Mouse (Mus musculus): Measurements from ENCODE around the gene Ifit2. TPM values are rescaled to one million over a fixed set of nuclear protein-coding genes. Genes with fewer than 3 reads are reported as not detected.
A peak's percentile ranks its signal among the peaks of the same experiment; 100 is the strongest.

The Ifit2 gene
- 1 to 10 TPM in 1 of 2 experiments, under 1 TPM in 1; 0.99 to 1.3 TPM for total RNA-seq (2021)
- long read RNA-seq, experiment 1, partial matches to known transcripts: 2 of 3 reads
- long read RNA-seq, experiment 1, other reads (novel, unspliced or antisense): 0 of 3 reads
- long read RNA-seq, experiment 2: 0 reads

DNA sequence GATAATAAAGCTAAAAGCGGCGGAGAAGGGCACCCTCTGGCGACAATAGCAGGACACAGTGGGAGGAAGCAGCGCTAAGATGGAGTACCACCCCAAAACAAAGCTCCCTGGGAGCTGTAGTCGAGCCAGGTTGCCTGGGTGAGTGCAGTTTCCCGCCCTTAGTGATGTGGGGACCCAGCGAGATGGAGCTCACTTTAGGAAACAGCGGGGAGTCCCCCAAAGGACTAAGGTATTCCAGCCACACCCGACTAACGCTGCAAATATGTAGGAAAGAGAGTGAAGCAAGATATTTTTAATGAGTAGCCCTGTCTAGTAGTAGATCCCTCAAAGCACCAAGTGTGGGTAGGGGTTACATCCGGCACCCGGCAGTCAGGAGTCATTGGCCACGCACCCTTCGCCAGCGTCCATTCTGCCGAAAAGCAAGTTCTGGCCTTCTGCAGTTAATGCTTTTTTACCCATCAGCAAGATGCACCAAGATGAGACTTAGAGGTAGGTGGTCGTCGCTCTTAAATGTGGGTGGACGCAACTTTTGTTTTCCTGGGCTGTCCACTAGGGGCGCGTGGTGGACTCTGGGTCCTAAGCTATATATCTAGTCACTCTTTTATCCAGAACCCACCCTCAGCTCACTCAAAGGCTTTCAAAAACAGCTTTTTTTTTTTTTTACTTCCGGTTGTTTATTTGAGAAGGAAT, at the start of gene Ifit2:
Gene Ifit2 (plus strand): TSS at position 161 of the 690 bp plus-strand sequence.
- peak within 1 kb of the TSS; percentile 83 for H3K27ac ChIP-seq
- TF ChIP-seq CTCF (IDR thresholded peaks at IDR 0.05): peak; percentile 60
- intact Hi-C loops (cut with DNase I): loop anchor here (5.0 kb wide), 1 partner anchor 37 kb away; no protein-coding TSS in a partner anchor
- peak within 1 kb of the TSS; percentile 78 for H3K4me3 ChIP-seq
- peak; percentile 75 for DNase-seq

DNA sequence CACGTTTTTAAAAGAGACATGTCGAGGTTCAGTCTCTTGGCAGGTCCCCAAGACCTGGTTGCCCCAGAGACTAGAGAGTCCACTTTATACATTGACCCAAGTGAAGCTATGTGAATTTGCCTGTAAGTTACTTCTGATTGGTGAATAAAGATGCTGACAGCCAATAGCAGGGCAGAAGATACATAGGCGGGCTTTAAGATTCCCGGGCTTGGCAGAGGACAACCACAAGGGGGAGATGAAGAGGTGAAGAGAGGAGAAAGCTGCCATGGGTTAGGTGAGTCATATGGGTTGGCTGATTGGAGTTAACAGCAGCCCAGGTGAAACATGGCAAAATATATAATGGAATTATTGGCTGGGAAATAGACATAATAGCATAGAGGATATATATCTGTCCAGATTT, 49.7 kb upstream of the Ifit2 start:
- H3K4me3 ChIP-seq: no peak overlapping the region
- DNase-seq: peak; percentile 64
- H3K27ac ChIP-seq: no peak overlapping the region
- intact Hi-C loops (cut with DNase I): no loop called here
- peak; percentile 68 for TF ChIP-seq CTCF (IDR thresholded peaks at IDR 0.05)

DNA sequence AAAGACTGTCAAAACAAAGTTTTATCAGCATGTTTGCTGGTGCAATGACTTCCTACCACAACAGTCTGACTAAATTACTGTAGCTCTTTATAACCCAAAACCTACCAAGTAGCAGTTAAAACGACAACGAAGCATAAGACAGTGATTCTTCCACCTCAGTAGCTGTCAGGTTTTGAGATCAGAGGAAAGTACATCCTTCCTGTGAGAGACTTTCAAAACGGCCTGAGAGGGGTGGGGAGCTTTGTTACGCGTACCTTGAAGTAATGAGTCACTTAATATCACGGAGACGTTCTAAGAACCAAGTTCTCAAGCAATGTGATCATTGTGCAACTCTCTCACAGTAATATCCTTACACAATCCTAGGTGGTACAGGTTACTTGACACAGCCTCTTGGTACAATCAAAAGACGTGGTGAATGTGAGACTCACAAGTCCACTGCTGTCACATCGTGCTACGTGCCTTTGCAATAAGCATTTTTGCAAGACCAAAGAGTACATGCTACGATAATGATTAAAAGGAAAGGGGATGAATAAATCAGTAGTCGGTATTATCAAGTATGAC, 45.3 kb upstream of the Ifit2 start:
- TF ChIP-seq CTCF (IDR thresholded peaks at IDR 0.05): no peak
- DNase-seq: no peak
- no peak overlapping the region for H3K4me3 ChIP-seq
- intact Hi-C loops (cut with DNase I): no loop called here
- H3K27ac ChIP-seq: no peak overlapping the region

DNA sequence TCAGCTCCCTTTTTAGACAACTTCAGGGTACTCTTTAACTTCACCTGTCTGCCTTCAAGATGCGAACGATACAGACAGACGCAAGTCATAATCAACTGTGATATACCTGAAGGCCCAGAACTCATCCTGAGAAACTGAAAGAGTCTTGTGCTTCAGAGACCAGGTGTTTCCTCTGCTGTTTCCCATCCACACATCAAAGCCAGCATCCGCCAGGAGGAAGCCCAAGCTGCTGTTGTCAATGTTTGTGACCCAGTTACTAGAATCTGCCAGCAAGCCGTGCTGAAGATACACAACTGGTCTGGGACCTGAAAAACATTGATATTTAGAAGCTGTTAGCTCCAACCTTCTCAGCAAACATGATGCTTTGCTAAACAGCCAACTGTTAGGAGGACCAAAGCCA, 39.8 kb upstream of the Ifit2 start:
- DNase-seq: no peak
- H3K4me3 ChIP-seq: no peak overlapping the region
- no peak for TF ChIP-seq CTCF (IDR thresholded peaks at IDR 0.05)
- intact Hi-C loops (cut with DNase I): no loop called here
- no peak overlapping the region for H3K27ac ChIP-seq

DNA sequence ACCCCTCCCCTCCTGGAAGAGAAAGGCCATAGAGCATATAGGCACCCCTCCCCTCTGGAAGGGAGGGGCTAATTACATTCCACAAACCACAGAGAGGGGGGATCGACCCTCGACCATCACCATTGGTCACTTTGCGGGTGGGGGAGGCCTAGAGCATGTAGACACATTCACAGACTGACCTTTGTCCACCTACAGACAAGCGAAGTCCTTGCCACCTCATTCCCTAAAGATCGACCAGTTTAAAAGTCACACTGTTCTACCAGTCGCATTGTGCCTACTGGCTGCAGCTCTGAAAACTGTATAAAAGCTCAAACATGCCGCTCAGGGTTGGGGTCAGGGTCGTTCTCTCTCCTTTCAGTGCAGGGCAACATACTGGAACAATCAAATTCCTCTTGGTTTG, 39.0 kb upstream of the Ifit2 start:
- intact Hi-C loops (cut with DNase I): no loop called here
- no peak for TF ChIP-seq CTCF (IDR thresholded peaks at IDR 0.05)
- H3K27ac ChIP-seq: peak overlapping the region; percentile 16; the same call in 1 of the 2 replicates
- no peak overlapping the region for H3K4me3 ChIP-seq
- no peak for DNase-seq

DNA sequence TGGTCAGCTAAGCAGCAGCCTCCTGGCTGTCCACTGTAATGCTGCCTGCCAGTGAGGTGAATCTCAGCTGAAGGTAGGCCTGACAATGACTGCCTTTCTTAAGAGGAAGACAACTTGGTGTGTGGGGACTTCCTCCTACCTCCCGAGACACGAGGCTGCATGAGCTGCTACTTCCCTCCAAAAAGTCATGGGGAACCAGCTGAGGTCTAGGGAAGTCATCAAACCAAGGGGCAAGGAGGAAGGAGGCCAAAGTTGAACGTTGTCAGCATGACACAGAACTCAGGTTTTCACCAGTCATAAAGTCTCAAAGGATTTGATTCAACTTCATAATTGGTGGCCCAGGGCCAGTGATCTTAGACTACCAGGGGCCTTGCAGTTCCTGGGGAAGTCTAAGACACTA, 34.8 kb upstream of the Ifit2 start:
- no peak for TF ChIP-seq CTCF (IDR thresholded peaks at IDR 0.05)
- intact Hi-C loops (cut with DNase I): no loop called here
- no peak for DNase-seq
- H3K27ac ChIP-seq: no peak overlapping the region; the same call in 1 of the 2 replicates
- no peak overlapping the region for H3K4me3 ChIP-seq

DNA sequence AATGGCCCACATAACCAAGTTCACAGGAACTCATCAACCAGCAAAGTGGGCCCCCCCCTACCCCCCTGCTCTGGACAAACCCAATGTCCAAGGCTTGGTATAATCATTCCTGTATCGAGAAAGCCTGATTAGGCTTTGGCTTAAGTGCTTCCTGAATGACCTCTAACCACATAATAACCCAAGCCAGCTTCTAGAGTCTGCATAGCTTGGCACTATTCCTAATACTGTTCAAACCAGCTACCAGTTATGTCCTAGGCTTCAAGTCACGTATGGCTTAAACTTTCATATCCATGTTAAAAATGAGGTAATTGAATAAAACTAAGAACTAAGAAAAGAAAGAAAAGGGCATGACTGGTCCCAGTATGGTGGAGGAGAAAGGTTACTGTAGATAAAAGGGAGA, 34.1 kb upstream of the Ifit2 start:
- Histone ChIP-seq H3K27ac (peak overlapping the region; percentile 24; the same call in 1 of the 2 replicates), H3K4me3 (no peak overlapping the region)
- TF ChIP-seq CTCF (IDR thresholded peaks at IDR 0.05): no peak
- intact Hi-C loops (cut with DNase I): no loop called here
- DNase-seq: no peak

DNA sequence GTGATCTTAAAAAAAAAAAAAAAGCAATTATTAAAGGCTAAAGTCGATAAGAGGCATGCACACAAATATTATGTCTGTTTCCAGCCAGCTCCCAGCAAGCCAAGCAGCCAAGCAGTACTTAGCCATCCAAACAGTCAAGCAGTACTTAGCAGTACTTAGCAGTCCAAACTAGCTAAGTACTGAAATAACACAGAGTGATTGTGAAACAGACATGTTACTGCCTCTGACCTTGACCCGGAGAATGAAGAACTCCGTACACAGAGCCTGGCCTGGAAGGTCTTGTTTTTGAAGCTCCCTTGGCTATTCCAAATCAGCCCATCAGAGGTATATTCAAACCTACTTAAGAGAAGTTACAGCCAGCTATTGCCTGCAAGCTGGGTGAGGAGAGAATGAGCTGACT, 33.3 kb upstream of the Ifit2 start:
- no peak for TF ChIP-seq CTCF (IDR thresholded peaks at IDR 0.05)
- intact Hi-C loops (cut with DNase I): no loop called here
- Histone ChIP-seq H3K4me3 (no peak overlapping the region), H3K27ac (no peak overlapping the region)
- DNase-seq: no peak

DNA sequence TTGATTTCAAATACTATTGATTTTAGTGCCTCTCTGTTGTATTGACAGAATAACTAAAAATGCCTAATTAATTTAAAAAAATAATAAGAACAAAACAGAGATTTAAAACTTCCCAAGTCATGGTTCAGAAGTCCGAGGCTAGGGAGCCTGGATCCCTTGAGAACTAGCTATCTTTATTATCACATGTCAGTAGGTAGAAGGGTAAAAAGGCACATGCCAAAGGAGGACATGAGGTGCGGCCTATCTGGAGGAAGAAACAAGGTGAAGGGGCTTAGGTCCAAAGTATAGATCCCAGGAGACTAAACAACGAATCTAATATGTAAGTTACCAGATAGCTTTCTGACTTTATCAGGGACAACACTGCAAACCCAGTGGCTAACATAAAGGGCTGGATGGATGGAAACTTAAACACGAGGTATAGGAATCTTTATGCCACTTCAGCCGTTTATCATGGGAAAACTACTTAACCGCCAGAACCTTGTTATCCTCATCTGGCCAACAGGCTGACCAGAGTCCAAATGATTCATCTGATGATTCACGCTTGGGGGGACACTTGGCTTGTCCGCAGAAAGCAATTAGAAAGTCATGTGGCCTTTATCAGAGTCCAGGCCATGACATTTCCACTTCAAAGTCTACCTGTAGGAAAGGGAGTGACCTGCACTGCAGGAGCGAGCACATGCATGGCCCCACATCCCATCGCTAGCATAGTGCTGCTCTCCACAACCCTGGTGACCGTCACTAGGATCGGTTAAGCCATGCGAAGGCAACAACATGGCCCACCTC, 32.5 kb upstream of the Ifit2 start:
- intact Hi-C loops (cut with DNase I): no loop called here
- H3K4me3 ChIP-seq: no peak overlapping the region
- H3K27ac ChIP-seq: 0 out of 2 replicates have a peak overlapping the region, but pooled peaks have one; percentile 16
- DNase-seq: no peak
- no peak for TF ChIP-seq CTCF (IDR thresholded peaks at IDR 0.05)

DNA sequence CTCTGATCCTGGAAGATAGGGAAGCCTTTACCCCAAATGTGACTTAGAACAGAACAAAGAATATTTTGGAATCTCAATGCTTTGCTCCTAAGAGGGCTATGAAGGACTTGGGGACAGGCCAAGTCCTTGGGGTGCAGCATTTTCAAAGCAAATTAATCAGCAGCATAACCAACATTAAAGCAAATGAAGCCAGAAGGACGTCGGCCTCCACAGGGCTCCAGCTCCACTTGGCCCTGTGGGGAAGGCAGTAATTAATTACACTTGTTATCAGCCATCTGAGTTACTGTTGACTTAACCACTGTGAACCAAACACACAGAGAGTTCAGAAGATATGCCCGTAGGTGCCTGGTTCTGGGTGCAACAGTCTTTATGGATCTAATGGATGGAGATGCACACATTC, 31.7 kb upstream of the Ifit2 start:
- Histone ChIP-seq H3K27ac (0 out of 2 replicates have a peak overlapping the region, but pooled peaks have one; percentile 16), H3K4me3 (no peak overlapping the region)
- no peak for TF ChIP-seq CTCF (IDR thresholded peaks at IDR 0.05)
- intact Hi-C loops (cut with DNase I): no loop called here
- DNase-seq: no peak

DNA sequence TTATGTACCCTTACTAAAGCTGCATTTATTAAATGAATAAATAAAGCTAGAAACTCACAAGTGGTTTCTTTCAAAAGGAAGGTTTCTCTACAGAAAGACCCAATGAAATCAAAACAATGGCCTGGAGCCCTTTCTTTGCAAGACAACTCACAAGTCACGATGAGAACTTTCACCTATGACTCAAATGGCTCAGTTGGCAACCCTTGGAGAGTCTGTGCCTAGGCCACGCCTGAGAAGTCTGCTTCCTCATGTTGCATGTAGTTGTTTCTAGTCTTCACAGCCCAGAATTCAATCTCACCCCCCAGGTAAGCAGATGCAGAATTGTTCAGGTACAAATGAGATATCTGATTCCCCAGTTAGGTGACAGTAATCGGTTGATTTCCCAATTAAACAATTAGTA, 30.8 kb upstream of the Ifit2 start:
- intact Hi-C loops (cut with DNase I): no loop called here
- TF ChIP-seq CTCF (IDR thresholded peaks at IDR 0.05): no peak
- no peak overlapping the region for H3K4me3 ChIP-seq

DNA sequence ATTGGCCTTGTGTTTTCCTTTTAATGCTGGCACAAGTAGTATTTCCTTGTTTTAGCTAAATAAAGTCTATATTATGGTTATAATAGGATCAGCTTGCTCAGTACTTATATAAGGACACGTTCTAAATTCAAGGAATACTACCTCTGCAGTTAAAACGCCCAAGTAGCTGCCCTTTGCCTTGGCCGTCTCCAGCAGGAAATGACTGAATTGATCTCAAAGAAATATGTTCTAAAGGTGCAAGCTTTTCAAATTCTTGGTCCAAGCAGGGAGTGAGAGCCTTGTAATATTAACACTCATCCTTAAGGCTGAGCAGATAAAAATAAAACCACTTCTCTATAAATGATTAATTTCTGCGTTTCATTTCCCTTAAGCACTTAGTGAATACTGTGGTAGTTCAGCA, 30.4 kb upstream of the Ifit2 start:
- intact Hi-C loops (cut with DNase I): no loop called here
- no peak for TF ChIP-seq CTCF (IDR thresholded peaks at IDR 0.05)
- H3K27ac ChIP-seq: no peak overlapping the region
- H3K4me3 ChIP-seq: no peak overlapping the region
- no peak for DNase-seq

More for the DNA sequence above, 30.8 kb upstream of the Ifit2 start:
- no peak overlapping the region for H3K27ac ChIP-seq
- DNase-seq: no peak

DNA sequence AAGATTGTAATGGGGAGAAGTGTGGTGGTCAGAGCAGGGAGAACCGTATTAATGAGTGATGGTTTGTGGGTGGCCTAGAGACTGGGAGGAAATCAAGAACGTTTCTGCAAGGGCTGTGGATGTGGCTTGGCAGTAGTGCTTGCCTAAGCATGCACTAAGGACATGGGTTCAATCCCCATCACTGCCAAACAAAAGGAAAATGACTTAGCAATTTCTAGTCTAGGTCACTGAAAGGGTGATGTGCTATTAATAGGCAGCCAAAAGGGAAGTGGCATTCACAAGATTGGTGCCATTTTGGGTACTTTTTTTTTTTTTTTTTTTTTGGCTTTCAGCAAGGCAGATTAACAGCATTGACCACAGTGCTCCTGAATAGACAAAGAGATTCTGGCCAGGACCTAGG, 29.1 kb upstream of the Ifit2 start:
- Histone ChIP-seq H3K4me3 (no peak overlapping the region), H3K27ac (no peak overlapping the region)
- TF ChIP-seq CTCF (IDR thresholded peaks at IDR 0.05): no peak
- intact Hi-C loops (cut with DNase I): no loop called here
- DNase-seq: no peak
